Mouse (Mus musculus): ENCODE data around the gene Trappc2l. TPM values are rescaled to one million over a fixed set of nuclear protein-coding genes. Genes with fewer than 3 reads are reported as not detected.
"Not testable (repeated sequence)": the region's sequence is repeated elsewhere in the genome, so short reads cannot be mapped to it uniquely, and the experiment has no call there.

Trappc2l gene
- polyA plus RNA-seq, 1 experiment from 2014 or later: 68.5 TPM

DNA sequence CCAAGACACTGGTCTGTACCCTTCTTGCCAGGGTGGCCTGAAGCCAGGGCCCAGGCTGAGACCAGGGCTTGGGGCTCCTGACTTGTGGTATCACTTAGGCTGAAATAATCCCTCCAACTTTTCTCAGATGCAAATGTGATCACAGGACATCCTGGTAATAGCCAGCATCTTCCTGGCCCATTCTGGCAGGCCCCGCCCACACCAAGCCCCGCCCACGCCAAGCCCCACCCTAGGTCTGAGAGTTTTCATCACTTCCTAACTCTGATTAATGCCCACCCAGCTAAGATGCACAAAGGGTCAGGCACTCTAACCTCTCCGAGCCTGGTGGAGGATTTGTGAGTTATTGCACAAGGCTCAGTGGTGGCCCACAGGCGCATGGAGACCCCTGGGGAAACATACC, 9.0 kb downstream of the Trappc2l start:
- Histone ChIP-seq H3K4me3 (no peak overlapping the region), H3K27me3 (ENCODE audit: insufficient read depth, poor library complexity, severe bottlenecking) (no peaks in the 10 kb centered on the region), H3K4me1 (replicated peaks) (peaks cover 56% of the 10 kb centered on the region), H3K9me3 (no peaks in the 10 kb centered on the region), H3K27ac (peak overlapping the region; percentile 62; the same call in 1 of the 2 replicates), H3K36me3 (peaks cover 3% of the 10 kb centered on the region; the same call in 1 of the 2 replicates)
- DNase-seq (ENCODE audit: low spot score): no peak
- 36% methylated on average over 5 of the region's 5 CpGs for WGBS

DNA sequence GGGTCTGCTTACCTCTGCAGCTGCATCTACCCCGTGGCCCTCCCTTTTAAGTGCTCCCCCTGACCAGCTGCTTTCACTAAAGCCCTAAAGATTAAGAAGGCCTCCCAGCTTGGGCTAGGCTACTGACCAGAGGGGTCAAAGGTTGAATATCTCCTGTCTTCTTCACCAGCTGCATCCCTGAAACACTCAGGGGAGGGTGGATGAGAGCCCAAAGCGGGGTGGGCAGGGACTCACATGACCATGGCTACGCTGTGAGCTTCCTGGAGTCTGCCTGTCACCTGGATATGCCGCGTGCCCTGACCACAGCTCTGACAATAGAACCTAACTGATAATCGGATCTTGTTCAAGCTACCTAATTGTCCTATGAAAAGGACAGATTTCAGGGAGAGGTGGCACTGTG, 11.3 kb downstream of the Trappc2l start, which contains the start of gene Pabpn1l:
Gene Pabpn1l (minus strand): TSS at position 13 of the 400 bp plus-strand sequence.
- Histone ChIP-seq H3K4me1 (replicated peaks) (peaks cover 56% of the 10 kb centered on the region), H3K9me3 (no peaks in the 10 kb centered on the region), H3K4me3 (no peak within 1 kb of the TSS), H3K27me3 (ENCODE audit: insufficient read depth, poor library complexity, severe bottlenecking) (peaks cover 4% of the 10 kb centered on the region; the same call in 1 of the 2 replicates), H3K36me3 (no peaks in the 10 kb centered on the region), H3K27ac (no peak within 1 kb of the TSS)
- 70% methylated on average over 6 of the region's 6 CpGs for WGBS
- no peak for DNase-seq (ENCODE audit: low spot score)

DNA sequence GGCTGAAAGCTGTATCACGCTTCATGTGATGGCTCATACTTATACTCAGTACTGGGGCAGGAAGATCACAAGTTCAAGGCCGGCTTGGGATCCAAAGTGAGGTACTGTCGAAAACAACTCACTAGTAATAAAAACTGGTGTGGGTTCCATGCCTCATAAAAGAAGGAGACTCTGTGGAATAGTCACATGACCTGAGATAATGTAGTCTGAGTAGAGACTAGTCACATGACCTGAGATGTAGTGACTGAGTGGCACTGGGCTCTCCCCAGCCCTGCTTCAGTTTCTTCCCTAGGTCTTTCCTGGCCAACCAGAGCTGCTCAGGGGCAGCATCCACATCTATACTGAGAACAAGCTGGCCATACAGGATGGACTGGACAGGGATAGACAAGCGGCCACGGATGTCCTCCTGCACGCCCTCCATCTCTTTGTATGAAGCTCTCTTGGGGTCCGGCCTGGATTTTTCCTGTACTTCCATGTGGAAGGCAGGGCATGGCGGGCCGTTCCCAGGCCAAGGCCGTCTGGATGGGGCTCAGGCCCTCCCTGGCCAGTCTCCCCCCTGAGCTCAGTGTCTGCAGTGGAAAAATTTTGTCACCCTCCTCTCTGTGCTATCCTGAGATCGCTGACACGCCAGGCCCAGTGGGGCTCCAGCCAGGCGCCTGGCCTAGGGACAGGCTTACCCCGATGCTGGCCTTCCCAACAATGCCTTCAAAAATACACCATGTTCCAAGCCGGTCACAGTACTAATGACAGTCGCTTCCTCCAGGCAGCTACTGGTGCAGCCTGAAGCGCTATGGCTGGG, 12.6 kb downstream of the Trappc2l start:
- H3K36me3 ChIP-seq: no peaks in the 10 kb centered on the region

DNA sequence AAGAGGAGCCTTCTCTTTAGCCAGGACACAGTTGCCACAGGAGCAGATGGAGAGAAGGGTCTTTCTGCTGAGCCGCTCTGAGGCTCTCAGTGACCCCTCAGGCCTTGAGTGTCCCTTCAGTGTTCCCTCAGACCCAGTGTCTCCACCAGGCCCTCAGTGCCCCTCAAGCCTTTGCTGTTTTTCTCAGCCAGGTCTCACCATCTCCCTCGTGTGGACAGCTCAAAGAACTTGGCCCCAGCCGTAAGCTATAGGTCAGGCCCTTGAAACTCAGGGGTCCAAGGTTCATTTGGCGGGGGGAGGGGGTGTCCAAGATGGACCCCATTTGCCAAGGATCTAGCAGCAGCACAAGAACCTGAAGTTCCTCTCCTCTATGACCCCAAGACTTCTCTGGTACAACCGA, 13.2 kb downstream of the Trappc2l start:
- DNase-seq (ENCODE audit: low spot score): no peak
- no peaks in the 10 kb centered on the region for H3K36me3 ChIP-seq
- 0 out of 2 replicates have a peak overlapping the region, but pooled peaks have one; percentile 4 for H3K27ac ChIP-seq
- peaks cover 15% of the 10 kb centered on the region for H3K27me3 ChIP-seq (ENCODE audit: insufficient read depth, poor library complexity, severe bottlenecking)
- H3K4me1 ChIP-seq (replicated peaks): peaks cover 46% of the 10 kb centered on the region
- no peak overlapping the region for H3K4me3 ChIP-seq
- no peaks in the 10 kb centered on the region for H3K9me3 ChIP-seq
- 74% methylated on average over 5 of the region's 5 CpGs for WGBS

More for the DNA sequence above, 12.6 kb downstream of the Trappc2l start:
- 90% methylated on average over 17 of the region's 17 CpGs for WGBS
- Histone ChIP-seq H3K27ac (no peak overlapping the region), H3K4me1 (replicated peaks) (peaks cover 45% of the 10 kb centered on the region), H3K9me3 (no peaks in the 10 kb centered on the region), H3K4me3 (no peak overlapping the region), H3K27me3 (ENCODE audit: insufficient read depth, poor library complexity, severe bottlenecking) (peaks cover 15% of the 10 kb centered on the region)
- DNase-seq (ENCODE audit: low spot score): no peak

DNA sequence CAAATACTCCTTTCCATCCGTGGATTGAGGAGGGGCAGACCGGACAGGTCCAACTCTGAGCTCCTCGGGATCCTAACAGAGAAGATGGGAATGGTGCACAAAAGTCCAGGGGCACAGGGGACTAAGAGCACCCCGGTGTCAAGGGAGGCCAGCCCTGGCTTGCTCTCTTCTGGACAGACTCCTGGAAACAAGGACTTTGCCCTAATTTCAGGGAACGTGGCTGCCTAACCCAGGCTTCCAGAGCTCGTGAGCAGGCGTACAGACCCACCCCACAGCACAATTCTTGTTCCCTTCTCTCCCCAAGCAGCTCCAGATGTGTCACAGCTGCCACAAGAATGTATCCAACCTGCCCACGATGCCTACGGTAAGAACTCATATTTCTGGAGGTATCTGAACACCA, 14.4 kb downstream of the Trappc2l start:
- DNase-seq (ENCODE audit: low spot score): no peak
- Histone ChIP-seq H3K4me3 (no peak overlapping the region), H3K9me3 (no peaks in the 10 kb centered on the region), H3K36me3 (no peaks in the 10 kb centered on the region), H3K27ac (no peak overlapping the region), H3K27me3 (ENCODE audit: insufficient read depth, poor library complexity, severe bottlenecking) (peaks cover 23% of the 10 kb centered on the region), H3K4me1 (replicated peaks) (peaks cover 43% of the 10 kb centered on the region)
- 87% methylated on average over 9 of the region's 9 CpGs for WGBS

DNA sequence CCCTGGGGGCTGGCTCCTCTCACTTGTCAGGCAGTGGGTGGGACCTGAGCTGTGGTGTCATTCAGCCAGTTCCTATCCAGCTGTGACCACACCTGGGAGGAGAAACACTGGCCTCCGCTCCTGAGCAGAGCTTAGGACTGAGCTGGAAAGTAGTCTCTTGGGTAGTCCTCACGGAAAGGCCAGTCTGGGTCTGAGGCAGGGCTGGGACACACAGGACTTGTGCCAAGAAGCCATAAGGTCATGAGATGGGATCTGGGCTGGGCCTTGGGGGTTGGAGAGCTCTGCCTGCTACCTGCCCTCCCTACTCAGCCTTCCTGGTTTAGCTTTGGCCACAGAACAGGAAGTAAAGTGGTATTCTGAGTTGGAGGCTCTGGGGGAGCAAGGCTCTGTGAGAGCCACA, 15.5 kb downstream of the Trappc2l start:
- Histone ChIP-seq H3K36me3 (no peaks in the 10 kb centered on the region), H3K4me3 (no peak overlapping the region), H3K27ac (no peak overlapping the region), H3K9me3 (no peaks in the 10 kb centered on the region), H3K4me1 (replicated peaks) (peaks cover 38% of the 10 kb centered on the region), H3K27me3 (ENCODE audit: insufficient read depth, poor library complexity, severe bottlenecking) (peaks cover 25% of the 10 kb centered on the region)
- no peak for DNase-seq (ENCODE audit: low spot score)
- WGBS: 78% methylated on average over 2 of the region's 2 CpGs

DNA sequence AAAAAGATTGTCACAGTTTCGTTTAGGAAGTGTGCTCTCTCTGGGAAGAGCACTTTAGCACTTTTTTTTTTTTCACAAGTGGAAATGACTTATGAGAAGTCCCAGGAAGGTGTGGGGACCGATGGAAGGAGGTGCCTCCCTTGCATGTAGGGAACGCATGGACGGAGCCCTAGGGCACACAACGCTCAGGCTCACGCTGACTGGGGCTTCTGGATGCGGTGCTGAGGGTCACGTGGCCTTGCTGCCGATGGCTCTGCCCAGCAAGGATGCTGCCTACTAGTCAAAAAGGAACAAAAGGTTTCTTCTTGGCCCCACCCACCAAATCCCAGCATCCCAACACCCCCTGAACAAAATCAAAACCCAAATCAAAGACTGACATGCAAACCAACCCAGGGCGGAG, 17.9 kb downstream of the Trappc2l start:
- peaks cover 25% of the 10 kb centered on the region for H3K27me3 ChIP-seq (ENCODE audit: insufficient read depth, poor library complexity, severe bottlenecking)
- DNase-seq (ENCODE audit: low spot score): no peak

DNA sequence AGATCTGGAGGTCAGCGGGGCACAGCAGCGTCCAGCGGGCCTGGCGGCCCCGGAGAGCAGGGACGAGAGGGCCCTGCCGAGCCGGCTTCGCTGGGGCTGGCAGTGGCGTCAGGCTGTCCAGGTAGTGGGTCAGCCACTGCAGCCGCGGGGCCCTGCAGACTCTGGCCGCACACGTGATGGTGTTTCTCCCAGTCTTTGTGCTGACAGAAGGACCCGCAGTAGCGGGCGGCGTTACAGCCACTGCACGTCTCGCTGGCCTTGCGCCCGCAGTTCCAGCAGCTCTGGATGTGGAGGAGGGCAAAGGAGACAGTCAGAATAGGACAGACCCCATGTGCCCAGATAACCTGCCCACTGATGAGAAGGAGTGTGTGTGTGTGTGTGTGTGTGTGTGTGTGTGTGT, 19.3 kb downstream of the Trappc2l start:
- H3K27ac ChIP-seq: peak overlapping the region; percentile 60
- H3K9me3 ChIP-seq: no peaks in the 10 kb centered on the region
- H3K27me3 ChIP-seq (ENCODE audit: insufficient read depth, poor library complexity, severe bottlenecking): peaks cover 25% of the 10 kb centered on the region
- WGBS: 52% methylated on average over 22 of the region's 22 CpGs
- H3K4me3 ChIP-seq: peak overlapping the region; percentile 23
- DNase-seq (ENCODE audit: low spot score): no peak
- peaks cover 21% of the 10 kb centered on the region for H3K4me1 ChIP-seq (replicated peaks)
- H3K36me3 ChIP-seq: peaks cover 28% of the 10 kb centered on the region; the same call in 1 of the 2 replicates

More for the DNA sequence above, 17.9 kb downstream of the Trappc2l start:
- WGBS: 21% methylated on average over 10 of the region's 10 CpGs
- H3K9me3 ChIP-seq: no peaks in the 10 kb centered on the region
- no peak overlapping the region for H3K27ac ChIP-seq
- no peak overlapping the region for H3K4me3 ChIP-seq
- H3K4me1 ChIP-seq (replicated peaks): peaks cover 21% of the 10 kb centered on the region
- peaks cover 16% of the 10 kb centered on the region; the same call in 1 of the 2 replicates for H3K36me3 ChIP-seq

DNA sequence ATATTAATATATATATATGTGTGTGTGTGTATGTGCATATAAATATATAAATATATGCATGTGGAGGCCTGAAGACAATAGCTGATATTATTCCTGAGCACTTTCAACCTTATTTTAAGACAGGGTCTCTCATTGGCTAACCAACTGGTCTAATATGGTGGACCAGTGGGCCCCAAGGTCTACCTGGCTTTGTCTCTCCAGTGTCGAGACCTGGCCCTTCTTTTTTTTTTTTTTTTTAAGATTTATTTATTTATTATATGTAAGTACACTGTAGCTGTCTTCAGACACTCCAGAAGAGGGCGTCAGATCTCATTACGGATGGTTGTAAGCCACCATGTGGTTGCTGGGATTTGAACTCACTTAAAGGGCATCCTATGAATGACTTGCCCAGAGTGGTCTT, 20.7 kb downstream of the Trappc2l start:
- H3K9me3 ChIP-seq; H3K27ac ChIP-seq; DNase-seq (ENCODE audit: low spot score); H3K4me3 ChIP-seq: not testable (repeated sequence)
- Histone ChIP-seq H3K4me1 (replicated peaks) (peaks cover 27% of the 10 kb centered on the region), H3K36me3 (peaks cover 35% of the 10 kb centered on the region; the same call in 1 of the 2 replicates), H3K27me3 (ENCODE audit: insufficient read depth, poor library complexity, severe bottlenecking) (peaks cover 25% of the 10 kb centered on the region)
- WGBS: 84% methylated on average over 3 of the region's 3 CpGs

DNA sequence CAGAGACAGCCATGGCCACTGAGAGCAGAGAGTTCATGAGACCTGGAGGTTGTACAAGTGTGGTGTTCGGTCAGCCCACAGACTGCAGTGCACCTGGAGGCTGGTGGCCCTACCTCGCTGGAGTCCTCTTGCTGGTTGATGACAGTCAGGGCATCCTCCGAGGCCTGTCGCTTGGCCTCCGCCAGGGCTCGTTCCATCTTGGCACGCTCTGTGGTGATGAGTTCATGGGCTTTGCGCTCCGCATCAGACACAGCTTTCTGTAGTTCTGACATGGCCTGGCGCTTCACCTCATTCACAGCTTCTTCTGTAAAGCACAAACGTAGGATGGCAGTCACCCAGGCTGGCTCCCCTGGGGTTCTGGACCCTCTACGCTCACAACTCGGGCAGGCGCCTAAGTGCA, 21.8 kb downstream of the Trappc2l start:
- peaks cover 35% of the 10 kb centered on the region; the same call in 1 of the 2 replicates for H3K36me3 ChIP-seq
- H3K27ac ChIP-seq: no peak overlapping the region
- WGBS: 94% methylated on average over 14 of the region's 14 CpGs
- no peaks in the 10 kb centered on the region for H3K9me3 ChIP-seq
- peaks cover 16% of the 10 kb centered on the region for H3K27me3 ChIP-seq (ENCODE audit: insufficient read depth, poor library complexity, severe bottlenecking)
- DNase-seq (ENCODE audit: low spot score): no peak
- peaks cover 30% of the 10 kb centered on the region for H3K4me1 ChIP-seq (replicated peaks)
- no peak overlapping the region for H3K4me3 ChIP-seq

DNA sequence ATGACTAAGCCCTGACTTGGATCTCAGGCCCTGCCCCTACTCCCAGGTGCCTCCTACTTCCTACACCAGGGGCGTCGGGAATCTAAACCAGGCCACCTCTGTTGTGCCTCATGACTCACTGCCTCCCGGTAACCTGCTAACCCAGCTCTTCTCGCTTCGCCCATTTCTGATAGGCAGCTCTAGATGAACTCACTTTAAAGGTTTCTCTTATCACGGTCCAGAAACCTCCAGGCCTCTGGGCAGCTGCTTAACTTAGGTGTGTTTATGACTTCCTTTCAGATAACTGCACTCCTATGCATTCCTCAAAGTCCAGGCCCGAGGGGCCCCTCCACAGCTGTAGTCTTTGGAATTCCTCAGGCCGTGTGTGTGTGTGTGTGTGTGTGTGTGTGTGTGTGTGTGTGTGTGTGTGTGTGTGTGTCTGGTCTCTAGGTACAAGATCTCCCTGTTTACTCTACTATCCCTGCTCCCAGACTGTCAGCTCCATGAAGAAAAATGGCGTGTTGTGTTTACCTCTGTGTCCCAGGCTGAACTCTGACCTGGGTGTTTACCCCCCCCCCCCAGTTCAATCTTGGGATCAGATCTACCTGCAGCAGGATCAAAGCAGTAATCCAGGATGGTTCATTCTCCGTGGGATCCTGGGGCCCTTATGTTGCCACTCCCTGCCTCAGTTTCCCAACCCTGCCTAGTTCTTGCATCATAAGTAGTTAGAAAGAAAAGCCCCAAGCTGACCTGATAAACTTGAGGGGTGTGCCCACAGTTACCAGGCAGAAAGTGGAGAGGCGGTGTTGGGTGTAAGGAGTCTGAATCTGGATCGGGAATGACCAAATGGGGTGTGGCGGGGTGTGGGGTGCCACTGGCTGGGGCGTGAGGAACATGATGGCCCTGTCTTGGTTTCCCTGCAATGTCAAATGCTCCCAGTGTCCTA, 24.7 kb downstream of the Trappc2l start:
- DNase-seq (ENCODE audit: low spot score): no peak
- Histone ChIP-seq H3K9me3 (no peaks in the 10 kb centered on the region), H3K4me3 (no peak overlapping the region), H3K4me1 (replicated peaks) (peaks cover 43% of the 10 kb centered on the region), H3K27me3 (ENCODE audit: insufficient read depth, poor library complexity, severe bottlenecking) (no peaks in the 10 kb centered on the region), H3K27ac (no peak overlapping the region), H3K36me3 (peaks cover 35% of the 10 kb centered on the region; the same call in 1 of the 2 replicates)
- 76% methylated on average over 14 of the region's 14 CpGs for WGBS

DNA sequence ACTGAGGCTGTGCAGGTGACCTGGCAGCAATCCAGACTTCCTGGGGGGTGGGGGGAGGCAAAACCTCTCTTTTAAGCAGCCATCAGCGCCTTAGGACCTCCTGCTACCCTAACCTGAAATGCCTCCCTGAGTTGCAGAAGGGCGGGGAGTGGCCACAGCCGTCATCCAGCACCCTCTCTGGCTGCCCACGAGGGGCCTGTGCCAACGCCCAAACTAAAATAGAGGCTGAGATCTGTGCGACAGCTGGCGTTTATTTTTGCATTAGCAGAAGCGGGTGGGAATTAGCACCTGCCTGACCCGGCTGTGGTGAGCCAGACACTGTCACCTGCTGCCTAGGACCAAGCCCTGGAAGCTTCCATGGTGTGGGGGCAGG, 25.3 kb downstream of the Trappc2l start:
- Histone ChIP-seq H3K36me3 (peaks cover 35% of the 10 kb centered on the region; the same call in 1 of the 2 replicates), H3K4me1 (replicated peaks) (peaks cover 49% of the 10 kb centered on the region), H3K27ac (no peak overlapping the region), H3K27me3 (ENCODE audit: insufficient read depth, poor library complexity, severe bottlenecking) (no peaks in the 10 kb centered on the region), H3K9me3 (no peaks in the 10 kb centered on the region), H3K4me3 (no peak overlapping the region)
- no peak for DNase-seq (ENCODE audit: low spot score)
- 75% methylated on average over 9 of the region's 9 CpGs for WGBS

Data from hindbrain, embryonic 10.5 days (tissue).